Mouse (Mus musculus) liver, embryonic 12.5 days (tissue): ENCODE data around the gene Abat. TPM values are rescaled to one million over a fixed set of nuclear protein-coding genes. Genes with fewer than 3 reads are reported as not detected.
"Not testable (repeated sequence)": the region's sequence is repeated elsewhere in the genome, so short reads cannot be mapped to it uniquely, and the experiment has no call there.

Experiments used
- ATAC-seq: fragments of 200-750 bp; cut with Nextera tagmentation; 2 replicates; pipeline ENCODE4 v1.8.0; 2017; ENCODE audit warnings: moderate number of reproducible peaks, mild to moderate bottlenecking, moderate library complexity
- H3K27ac ChIP-seq: fragments of 300-500 bp; sonication (generic); 2 replicates; pipeline ENCODE4 v1.5.1; 2016; ENCODE audit warnings: mild to moderate bottlenecking
- H3K27me3 ChIP-seq: fragments of 300-500 bp; sonication (generic); replicated peaks from 2 replicates; pipeline ENCODE4 v1.6.1; 2016; ENCODE audit warnings: mild to moderate bottlenecking, moderate library complexity
- H3K36me3 ChIP-seq: fragments of 300-500 bp; sonication (generic); 2 replicates; pipeline ENCODE4 v1.6.1; 2016; ENCODE audit warnings: mild to moderate bottlenecking, moderate library complexity
- H3K4me1 ChIP-seq: fragments of 300-500 bp; sonication (generic); 2 replicates; pipeline ENCODE4 v1.6.1; 2016
- H3K4me2 ChIP-seq: fragments of 300-500 bp; sonication (generic); 2 replicates; pipeline ENCODE4 v1.6.1; 2016; ENCODE audit warnings: mild to moderate bottlenecking, moderate library complexity
- H3K4me3 ChIP-seq: fragments of 300-500 bp; sonication (generic); 2 replicates; pipeline ENCODE4 v1.5.1; 2016; ENCODE audit warnings: mild to moderate bottlenecking, moderate library complexity
- H3K9ac ChIP-seq: fragments of 300-500 bp; sonication (generic); 2 replicates; pipeline ENCODE4 v1.6.1; 2016; ENCODE audit warnings: mild to moderate bottlenecking, moderate library complexity
- H3K9me3 ChIP-seq: fragments of 300-500 bp; sonication (generic); replicated peaks from 2 replicates; pipeline ENCODE4 v1.6.1; 2016; ENCODE audit warnings: mild to moderate bottlenecking, moderate library complexity
- WGBS: fragments of 180-500 bp; shearing (Covaris S2); methylation state at CpG from one replicate; pipeline ENCODE4 v1.1.7; 2016; ENCODE audit not compliant: insufficient replicate concordance; 5-methylcytosine and 5-hydroxymethylcytosine counted together
- polyA plus RNA-seq: library from polyadenylated mRNA; unstranded; fragments of >200 nt; fragmentation: Nextera tagmentation; extraction: Ambion mirVana; gene quantifications from 2 replicates; pipeline ENCODE4 v1.2.1, GENCODE M21; 2016

The Abat gene
- polyA plus RNA-seq, 1 experiment from 2014 or later, result 19.6 TPM

DNA sequence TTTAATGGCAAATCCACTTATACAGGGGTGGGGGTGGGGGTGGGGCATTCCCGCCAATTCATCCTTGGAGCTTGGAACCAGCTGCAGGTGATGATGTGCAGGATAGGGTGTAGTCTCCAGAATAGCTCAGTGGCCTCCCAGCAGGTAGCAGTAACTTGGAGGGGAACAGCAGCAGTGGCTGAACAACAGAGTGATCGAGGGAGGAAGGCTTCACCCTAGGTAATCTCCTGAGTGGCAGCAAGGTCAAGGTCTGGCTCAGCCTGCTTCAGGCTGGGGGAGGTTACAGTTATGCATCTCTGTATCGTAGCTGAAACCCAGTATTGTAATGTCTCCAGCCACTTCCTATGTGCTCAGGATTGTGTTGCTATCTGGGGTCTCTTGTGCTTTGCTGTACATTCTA, 49.6 kb downstream of the Abat start:
- ATAC-seq, result not testable (repeated sequence)
- WGBS, result 54% methylated on average over 3 of the region's 3 CpGs

DNA sequence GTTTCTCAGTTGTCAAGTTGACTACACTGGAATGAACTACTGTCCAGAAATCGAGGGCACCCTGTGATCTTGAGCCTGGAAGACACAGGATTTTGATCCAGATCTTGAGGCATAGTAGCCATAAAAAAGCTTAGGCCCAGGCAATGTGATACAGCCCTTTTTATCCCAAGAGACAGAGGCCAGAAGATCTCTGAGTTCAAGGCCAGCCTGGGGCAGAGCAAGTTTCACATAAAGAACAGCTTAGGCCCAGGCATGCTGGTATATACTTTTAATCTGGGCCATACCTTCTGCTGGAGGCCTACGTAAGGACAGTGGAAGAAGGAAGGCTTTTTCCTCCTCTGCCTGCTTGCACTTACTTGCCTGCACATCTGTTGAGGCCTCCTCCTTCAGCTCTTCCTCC, 51.6 kb downstream of the Abat start:
- Histone ChIP-seq H3K36me3 (no peaks in the 10 kb centered on the region), H3K4me1 (0 out of 2 replicates have a peak, but pooled peaks cover 5% of the 10 kb centered on the region)
- WGBS, result 41% methylated on average over 2 of the region's 2 CpGs

More for the DNA sequence above, 49.6 kb downstream of the Abat start:
- peaks cover 13% of the 10 kb centered on the region for H3K27me3 ChIP-seq
- H3K4me3 ChIP-seq, H3K27ac ChIP-seq, H3K9ac ChIP-seq, H3K9me3 ChIP-seq, H3K4me2 ChIP-seq, H3K36me3 ChIP-seq, H3K4me1 ChIP-seq: not testable (repeated sequence)

GRCm38 (mm10) chr16:8565539-8565938, 52.3 kb downstream of the Abat start:
- no peaks in the 10 kb centered on the region for H3K36me3 ChIP-seq
- peaks cover 13% of the 10 kb centered on the region for H3K27me3 ChIP-seq
- H3K4me3 ChIP-seq, result no peak overlapping the region
- H3K4me1 ChIP-seq, result 0 out of 2 replicates have a peak, but pooled peaks cover 5% of the 10 kb centered on the region
- no peak for ATAC-seq
- H3K27ac ChIP-seq, result no peak overlapping the region
- no peak overlapping the region for H3K9ac ChIP-seq
- 55% methylated on average over 2 of the region's 2 CpGs for WGBS
- H3K9me3 ChIP-seq, result no peaks in the 10 kb centered on the region
- no peak overlapping the region for H3K4me2 ChIP-seq

More for the DNA sequence above, 51.6 kb downstream of the Abat start:
- H3K4me2 ChIP-seq, result no peak overlapping the region
- no peak for ATAC-seq
- 0 out of 2 replicates have a peak, but pooled peaks cover 5% of the 10 kb centered on the region for H3K9me3 ChIP-seq
- no peak overlapping the region for H3K4me3 ChIP-seq
- no peak overlapping the region for H3K9ac ChIP-seq
- H3K27ac ChIP-seq, result no peak overlapping the region
- peaks cover 13% of the 10 kb centered on the region for H3K27me3 ChIP-seq

DNA sequence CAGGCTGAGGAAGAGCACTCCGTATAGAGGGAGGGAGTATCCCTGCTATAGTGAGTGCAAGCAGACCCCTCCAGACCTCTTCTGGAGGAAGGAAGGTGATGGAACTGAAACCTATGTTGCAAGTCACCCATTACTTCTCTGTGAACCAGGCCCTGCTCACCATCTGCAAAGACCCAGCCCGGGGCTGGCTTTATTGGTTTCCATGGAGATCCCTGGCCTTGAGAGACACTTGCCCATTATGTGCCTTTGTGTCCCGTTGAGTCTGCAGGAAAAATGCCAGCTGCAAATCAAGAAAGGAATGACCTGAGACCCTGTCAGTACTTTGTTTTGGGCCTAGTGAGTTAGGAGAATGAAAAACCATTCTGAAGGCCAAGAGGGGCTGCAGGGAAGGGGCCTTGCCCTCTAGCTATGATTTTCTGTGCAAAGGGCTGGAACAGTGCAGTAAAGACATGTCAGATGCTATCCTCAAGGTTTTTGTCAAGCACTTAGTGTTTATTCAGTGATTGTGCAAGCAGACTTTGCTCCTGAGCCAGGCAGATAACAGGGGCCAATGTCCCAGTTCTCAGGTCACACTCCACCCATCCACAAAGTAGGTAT, 53.0 kb downstream of the Abat start:
- Histone ChIP-seq H3K36me3 (no peaks in the 10 kb centered on the region), H3K9ac (no peak overlapping the region), H3K9me3 (no peaks in the 10 kb centered on the region), H3K4me1 (0 out of 2 replicates have a peak, but pooled peaks cover 5% of the 10 kb centered on the region), H3K4me2 (no peak overlapping the region), H3K27me3 (peaks cover 13% of the 10 kb centered on the region), H3K27ac (no peak overlapping the region), H3K4me3 (no peak overlapping the region)
- WGBS, result 41% methylated on average over 3 of the region's 3 CpGs
- 0 out of 2 replicates have a peak, but pooled peaks have one; percentile 51 for ATAC-seq

- H3K27ac ChIP-seq, result no peak overlapping the region
- no peak overlapping the region for H3K4me3 ChIP-seq
These were observed 55.7 kb downstream of the Abat start for GRCm38 (mm10) chr16:8568881-8569280.

DNA sequence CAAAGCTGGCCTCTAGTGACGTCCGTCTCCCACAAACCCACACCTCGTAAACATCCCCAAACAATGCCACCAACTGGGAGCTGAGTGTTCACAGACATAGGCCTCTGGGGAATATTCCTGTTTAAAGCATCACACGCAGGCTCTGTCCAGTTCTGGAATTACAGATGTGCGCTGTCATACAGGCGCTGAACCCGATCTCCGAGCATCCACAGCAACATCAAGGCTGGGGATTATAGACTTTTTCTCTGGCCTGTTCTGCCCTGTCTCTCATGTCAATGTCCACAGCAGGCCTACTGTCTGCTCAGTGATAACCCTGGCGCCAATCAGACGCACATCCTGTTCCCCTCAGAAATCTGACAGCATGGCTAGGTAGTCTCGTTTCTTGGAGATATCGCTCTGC, 57.1 kb downstream of the Abat start:
- WGBS, result 64% methylated on average over 12 of the region's 12 CpGs
- Histone ChIP-seq H3K36me3 (peaks cover 8% of the 10 kb centered on the region; the same call in 1 of the 2 replicates), H3K4me1 (0 out of 2 replicates have a peak, but pooled peaks cover 5% of the 10 kb centered on the region), H3K27ac (no peak overlapping the region), H3K9me3 (no peaks in the 10 kb centered on the region), H3K9ac (no peak overlapping the region), H3K4me3 (no peak overlapping the region), H3K4me2 (no peak overlapping the region), H3K27me3 (no peaks in the 10 kb centered on the region)
- ATAC-seq, result no peak

More at GRCm38 (mm10) chr16:8568881-8569280, 55.7 kb downstream of the Abat start:
- 74% methylated on average over 7 of the region's 7 CpGs for WGBS
- no peak overlapping the region for H3K9ac ChIP-seq
- H3K4me2 ChIP-seq, result no peak overlapping the region
- no peak for ATAC-seq
- no peaks in the 10 kb centered on the region for H3K9me3 ChIP-seq
- H3K4me1 ChIP-seq, result 0 out of 2 replicates have a peak, but pooled peaks cover 5% of the 10 kb centered on the region
- H3K27me3 ChIP-seq, result no peaks in the 10 kb centered on the region
- H3K36me3 ChIP-seq, result no peaks in the 10 kb centered on the region

- Histone ChIP-seq H3K27ac (no peak overlapping the region), H3K36me3 (peaks cover 8% of the 10 kb centered on the region; the same call in 1 of the 2 replicates), H3K9ac (no peak overlapping the region), H3K4me2 (no peak overlapping the region), H3K4me3 (no peak overlapping the region), H3K27me3 (no peaks in the 10 kb centered on the region), H3K4me1 (0 out of 2 replicates have a peak, but pooled peaks cover 3% of the 10 kb centered on the region), H3K9me3 (no peaks in the 10 kb centered on the region)
- no peak for ATAC-seq
- WGBS, result 71% methylated on average over 11 of the region's 11 CpGs
These were observed 57.8 kb downstream of the Abat start for GRCm38 (mm10) chr16:8570901-8571615.

DNA sequence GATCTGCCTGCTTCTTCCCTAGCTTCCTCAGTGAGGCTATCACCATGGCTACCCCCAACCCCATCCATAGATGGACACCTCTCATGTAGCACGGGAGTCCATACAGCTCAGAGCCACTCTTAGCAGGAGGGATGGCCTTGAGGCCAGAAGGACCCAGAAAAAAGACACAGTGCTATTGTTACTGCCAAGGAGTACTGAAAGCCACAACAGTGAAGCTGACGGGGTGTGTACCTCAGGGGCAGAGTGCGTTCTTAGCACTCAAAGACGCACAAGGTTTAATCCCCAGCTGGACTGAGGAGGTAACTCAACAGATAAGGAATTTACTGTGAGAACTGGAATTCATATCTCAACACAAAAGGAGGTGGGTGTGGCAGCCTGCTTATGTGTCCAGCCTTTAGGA, 59.8 kb downstream of the Abat start:
- Histone ChIP-seq H3K4me2 (no peak overlapping the region), H3K4me1 (no peaks in the 10 kb centered on the region), H3K27ac (no peak overlapping the region), H3K9ac (no peak overlapping the region), H3K36me3 (peaks cover 8% of the 10 kb centered on the region; the same call in 1 of the 2 replicates), H3K27me3 (no peaks in the 10 kb centered on the region), H3K9me3 (no peaks in the 10 kb centered on the region), H3K4me3 (no peak overlapping the region)
- peak; percentile 30; the same call in 1 of the 2 replicates for ATAC-seq
- 38% methylated on average over 4 of the region's 4 CpGs for WGBS

DNA sequence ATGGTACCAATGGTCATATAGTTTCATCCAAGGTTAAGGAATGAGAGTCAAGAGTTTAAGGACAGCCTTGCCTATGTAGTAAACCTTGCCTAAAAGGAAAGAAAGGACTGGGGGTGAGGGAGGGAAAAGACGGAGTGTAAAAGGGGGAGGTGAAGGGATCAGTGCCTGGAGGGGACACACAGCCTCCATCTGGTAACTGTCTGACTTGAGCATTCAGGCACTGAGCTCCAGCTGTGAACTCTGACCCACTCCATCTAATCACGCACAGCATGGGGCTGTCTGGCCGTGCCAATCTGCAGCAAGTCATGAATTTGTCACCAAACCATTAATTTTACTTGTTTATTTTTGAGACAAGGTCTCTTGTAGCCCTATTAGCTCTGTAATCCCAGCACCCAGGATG, 60.5 kb downstream of the Abat start:
- Histone ChIP-seq H3K9me3 (no peaks in the 10 kb centered on the region), H3K4me3 (no peak overlapping the region), H3K27ac (no peak overlapping the region), H3K27me3 (no peaks in the 10 kb centered on the region), H3K4me1 (no peaks in the 10 kb centered on the region), H3K36me3 (peaks cover 11% of the 10 kb centered on the region; the same call in 1 of the 2 replicates), H3K4me2 (no peak overlapping the region), H3K9ac (no peak overlapping the region)
- WGBS, result 56% methylated on average over 3 of the region's 3 CpGs
- no peak for ATAC-seq

- no peak for ATAC-seq
- whole genome bisulfite sequencing, result 73% methylated on average over 11 of the region's 11 CpGs
- no peaks in the 10 kb centered on the region for H3K4me1 ChIP-seq
- no peak overlapping the region for H3K4me2 ChIP-seq
- H3K27ac ChIP-seq, result no peak overlapping the region
- H3K9ac ChIP-seq, result no peak overlapping the region
- peaks cover 11% of the 10 kb centered on the region; the same call in 1 of the 2 replicates for H3K36me3 ChIP-seq
- no peaks in the 10 kb centered on the region for H3K27me3 ChIP-seq
- no peaks in the 10 kb centered on the region for H3K9me3 ChIP-seq
- no peak overlapping the region for H3K4me3 ChIP-seq
These were observed 61.1 kb downstream of the Abat start for GRCm38 (mm10) chr16:8574316-8574715.

- H3K4me1 ChIP-seq, result no peaks in the 10 kb centered on the region
- H3K9ac ChIP-seq, result no peak overlapping the region
- H3K27ac ChIP-seq, result no peak overlapping the region
- ATAC-seq, result no peak
- H3K9me3 ChIP-seq, result no peaks in the 10 kb centered on the region
- H3K4me3 ChIP-seq, result no peak overlapping the region
- WGBS, result 64% methylated on average over 3 of the region's 3 CpGs
- H3K4me2 ChIP-seq, result no peak overlapping the region
- no peaks in the 10 kb centered on the region for H3K27me3 ChIP-seq
- H3K36me3 ChIP-seq, result peaks cover 11% of the 10 kb centered on the region; the same call in 1 of the 2 replicates
These were observed 62.9 kb downstream of the Abat start for GRCm38 (mm10) chr16:8576111-8576510.

- Histone ChIP-seq H3K36me3 (peaks cover 14% of the 10 kb centered on the region; the same call in 1 of the 2 replicates), H3K4me3 (no peak overlapping the region), H3K27me3 (no peaks in the 10 kb centered on the region), H3K27ac (no peak overlapping the region), H3K4me1 (no peaks in the 10 kb centered on the region), H3K9ac (no peak overlapping the region), H3K9me3 (no peaks in the 10 kb centered on the region), H3K4me2 (no peak overlapping the region)
- ATAC-seq, result no peak
- WGBS, result 50% methylated on average over 3 of the region's 3 CpGs
These were observed 63.7 kb downstream of the Abat start for GRCm38 (mm10) chr16:8576901-8577300.
